Mouse (Mus musculus) limb, embryonic 12.5 days (tissue): ENCODE measurements around the gene Wdr41. TPM values are rescaled to one million over a fixed set of nuclear protein-coding genes. Genes with fewer than 3 reads are reported as not detected.
A peak's percentile ranks its signal among the peaks of the same experiment; 100 is the strongest.

Experiments used
- ATAC-seq: fragments of 200-750 bp; cut with Nextera tagmentation; 2 replicates; pipeline ENCODE4 v1.8.0; 2017; ENCODE audit warnings: low read depth, moderate TSS enrichment; ENCODE audit not compliant: insufficient number of reproducible peaks, insufficient read depth, low FRiP score, low TSS enrichment
- H3K27ac ChIP-seq: fragments of 300-500 bp; sonication (generic); 2 replicates; pipeline ENCODE4 v1.5.1; 2016; ENCODE audit warnings: mild to moderate bottlenecking, moderate library complexity
- H3K27me3 ChIP-seq: fragments of 300-500 bp; sonication (generic); 2 replicates; pipeline ENCODE4 v1.6.1; 2016; ENCODE audit warnings: mild to moderate bottlenecking, moderate library complexity
- H3K36me3 ChIP-seq: fragments of 300-500 bp; sonication (generic); 2 replicates; pipeline ENCODE4 v1.6.1; 2016; ENCODE audit warnings: mild to moderate bottlenecking, moderate library complexity
- H3K4me1 ChIP-seq: fragments of 300-500 bp; sonication (generic); replicated peaks from 2 replicates; pipeline ENCODE4 v1.6.1; 2016
- H3K4me2 ChIP-seq: fragments of 300-500 bp; sonication (generic); 2 replicates; pipeline ENCODE4 v1.6.1; 2016; ENCODE audit warnings: mild to moderate bottlenecking, moderate library complexity
- H3K4me3 ChIP-seq: fragments of 300-500 bp; sonication (generic); replicated peaks from 2 replicates; pipeline ENCODE4 v1.5.1; 2016; ENCODE audit warnings: mild to moderate bottlenecking
- H3K9ac ChIP-seq: fragments of 300-500 bp; sonication (generic); replicated peaks from 2 replicates; pipeline ENCODE4 v1.6.1; 2016; ENCODE audit warnings: mild to moderate bottlenecking, moderate library complexity
- H3K9me3 ChIP-seq: fragments of 300-500 bp; sonication (generic); 2 replicates; pipeline ENCODE4 v1.6.1; 2016; ENCODE audit warnings: mild to moderate bottlenecking, moderate library complexity
- WGBS: fragments of 180-500 bp; shearing (Covaris S2); methylation state at CpG from one replicate; pipeline ENCODE4 v1.1.7; 2016; 5-methylcytosine and 5-hydroxymethylcytosine counted together
- polyA plus RNA-seq: library from polyadenylated mRNA; unstranded; fragments of >200 nt; fragmentation: Nextera tagmentation; extraction: Ambion mirVana; gene quantifications from 2 replicates; pipeline ENCODE4 v1.2.1, GENCODE M21; 2016

The Wdr41 gene
- polyA plus RNA-seq, 1 experiment from 2014 or later: 21.5 TPM

DNA sequence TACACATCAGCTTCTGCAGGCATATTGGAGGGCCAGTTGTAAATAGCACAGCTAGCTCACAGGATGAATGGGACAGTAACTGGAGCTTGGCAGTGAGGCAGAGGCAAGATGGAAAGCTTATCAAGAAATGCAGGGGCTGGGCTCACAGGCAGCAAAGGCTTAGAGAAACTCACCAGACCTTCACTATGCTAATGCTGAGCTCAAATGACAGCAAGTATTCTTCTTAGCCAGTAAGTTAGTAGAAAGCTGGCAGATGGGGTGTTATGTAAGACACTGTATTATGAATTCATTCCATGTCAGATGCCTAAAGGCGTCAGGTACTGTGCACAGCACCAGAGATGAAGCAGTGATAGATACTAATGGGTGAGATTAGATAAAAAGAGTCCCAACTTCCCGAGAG is 58.6 kb downstream of the Wdr41 start:
- Histone ChIP-seq H3K27ac (no peak overlapping the region), H3K4me2 (no peak overlapping the region), H3K9me3 (no peaks in the 10 kb centered on the region), H3K36me3 (no peaks in the 10 kb centered on the region), H3K4me1 (peaks cover 5% of the 10 kb centered on the region; the same call in 1 of the 2 replicates), H3K4me3 (no peak overlapping the region), H3K9ac (no peak overlapping the region), H3K27me3 (no peaks in the 10 kb centered on the region)
- WGBS: 85% methylated on average over 2 of the region's 2 CpGs
- no peak for ATAC-seq

DNA sequence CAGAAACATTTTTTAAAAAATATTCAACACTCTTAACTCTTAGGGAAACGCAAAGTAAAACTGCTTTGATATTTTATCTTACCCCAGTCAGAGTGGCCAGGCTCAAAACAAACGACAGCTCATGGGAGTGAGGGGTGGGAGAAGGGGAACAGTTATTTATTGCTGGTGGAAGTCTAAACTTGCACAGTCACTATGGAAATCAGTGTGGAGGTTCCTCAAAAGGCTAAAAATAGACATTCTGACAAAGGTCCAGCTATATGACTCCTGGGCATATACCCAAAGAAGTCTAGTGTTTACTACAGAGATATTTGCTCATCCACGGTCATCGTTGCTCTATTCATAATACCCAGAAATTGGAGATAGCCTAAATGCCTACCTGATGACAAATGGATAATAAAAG is 62.1 kb downstream of the Wdr41 start:
- no peaks in the 10 kb centered on the region for H3K4me1 ChIP-seq

DNA sequence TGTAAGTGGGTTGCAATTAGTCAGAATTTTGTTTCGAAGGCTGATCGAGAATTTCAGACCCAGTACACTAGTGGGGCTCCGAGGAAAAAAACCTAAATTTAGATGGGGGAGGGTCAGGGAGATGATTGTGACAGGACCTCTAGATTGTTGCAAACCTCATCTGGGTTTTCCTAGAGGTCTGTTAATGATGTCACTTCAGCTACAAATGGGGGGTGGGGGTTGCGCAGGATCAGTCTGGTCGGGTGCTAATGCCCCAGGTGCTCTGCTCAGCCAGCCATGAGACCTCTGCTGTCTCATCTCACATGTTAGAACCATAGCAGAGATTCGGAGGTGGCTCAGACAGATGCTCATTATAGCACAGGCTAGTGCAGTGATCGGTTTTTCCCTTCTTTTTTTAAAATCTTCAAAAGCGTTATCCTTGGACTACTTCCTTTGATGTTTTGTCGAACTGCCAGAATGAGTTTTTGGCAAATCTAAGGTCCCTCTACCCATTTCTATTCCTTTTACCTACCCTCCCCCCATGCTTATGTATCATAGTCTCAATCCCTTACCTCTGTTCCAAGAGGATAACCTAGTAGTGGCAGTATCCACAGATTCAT is 64.1 kb downstream of the Wdr41 start:
- Histone ChIP-seq H3K4me1 (no peaks in the 10 kb centered on the region), H3K9me3 (no peaks in the 10 kb centered on the region), H3K4me3 (no peak overlapping the region), H3K27me3 (no peaks in the 10 kb centered on the region), H3K9ac (no peak overlapping the region), H3K27ac (no peak overlapping the region), H3K4me2 (no peak overlapping the region), H3K36me3 (no peaks in the 10 kb centered on the region)
- ATAC-seq: no peak
- WGBS: 75% methylated on average over 9 of the region's 9 CpGs

More for the DNA sequence above, 62.1 kb downstream of the Wdr41 start:
- Histone ChIP-seq H3K4me3 (no peak overlapping the region), H3K4me2 (no peak overlapping the region), H3K36me3 (no peaks in the 10 kb centered on the region), H3K27me3 (no peaks in the 10 kb centered on the region), H3K9ac (no peak overlapping the region), H3K27ac (no peak overlapping the region), H3K9me3 (no peaks in the 10 kb centered on the region)
- no peak for ATAC-seq
- WGBS: 77% methylated on average over 4 of the region's 4 CpGs

DNA sequence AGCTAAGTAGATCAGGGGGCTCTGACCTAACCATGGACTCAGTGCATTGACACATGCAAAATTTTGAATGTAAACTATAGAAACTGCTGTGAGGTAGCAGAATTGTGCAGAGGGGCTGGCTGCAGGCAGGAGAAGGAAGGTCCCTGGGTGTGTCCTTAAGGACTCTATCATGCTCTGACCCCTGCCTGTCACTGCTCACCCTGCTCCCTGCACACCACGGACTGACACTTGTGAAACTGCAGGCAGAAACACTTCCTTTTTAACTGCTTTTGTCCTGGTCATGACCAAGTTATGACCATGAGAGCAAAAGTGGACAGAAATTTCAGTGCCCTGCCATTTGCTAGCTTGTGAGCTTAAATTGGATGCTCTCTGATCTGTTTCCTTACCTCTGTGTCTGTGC is 68.0 kb downstream of the Wdr41 start:
- no peak overlapping the region for H3K4me2 ChIP-seq
- 40% methylated on average over 1 of the region's 1 CpGs for WGBS
- H3K9ac ChIP-seq: no peak overlapping the region
- H3K27ac ChIP-seq: no peak overlapping the region
- no peaks in the 10 kb centered on the region for H3K4me1 ChIP-seq
- no peaks in the 10 kb centered on the region for H3K9me3 ChIP-seq
- no peak for ATAC-seq
- H3K27me3 ChIP-seq: no peaks in the 10 kb centered on the region
- H3K36me3 ChIP-seq: no peaks in the 10 kb centered on the region
- H3K4me3 ChIP-seq: no peak overlapping the region

DNA sequence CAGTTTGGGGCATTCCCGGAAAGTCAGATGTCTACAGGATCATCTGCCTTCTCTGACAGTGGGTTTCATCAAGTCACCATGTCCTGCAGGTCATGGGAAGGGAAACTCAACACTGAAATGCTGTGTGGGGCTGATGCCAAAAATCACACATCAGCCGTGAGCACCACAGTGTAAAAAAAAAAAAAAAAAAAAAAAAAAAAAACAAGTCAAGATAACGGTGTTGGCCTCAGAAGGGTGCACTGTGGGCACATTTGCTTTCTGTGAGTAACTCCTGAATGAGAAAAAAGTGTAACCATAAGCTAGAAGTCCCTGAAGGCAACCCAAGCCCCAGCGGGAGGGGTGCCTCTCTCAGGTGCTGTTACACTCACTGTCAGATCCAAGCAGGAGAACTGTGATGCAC is 74.3 kb downstream of the Wdr41 start:
- Histone ChIP-seq H3K36me3 (no peaks in the 10 kb centered on the region), H3K9me3 (no peaks in the 10 kb centered on the region), H3K4me1 (peaks cover 3% of the 10 kb centered on the region), H3K27ac (no peak overlapping the region), H3K9ac (no peak overlapping the region), H3K4me3 (no peak overlapping the region), H3K27me3 (no peaks in the 10 kb centered on the region), H3K4me2 (no peak overlapping the region)
- ATAC-seq: no peak
- WGBS: 81% methylated on average over 4 of the region's 4 CpGs

DNA sequence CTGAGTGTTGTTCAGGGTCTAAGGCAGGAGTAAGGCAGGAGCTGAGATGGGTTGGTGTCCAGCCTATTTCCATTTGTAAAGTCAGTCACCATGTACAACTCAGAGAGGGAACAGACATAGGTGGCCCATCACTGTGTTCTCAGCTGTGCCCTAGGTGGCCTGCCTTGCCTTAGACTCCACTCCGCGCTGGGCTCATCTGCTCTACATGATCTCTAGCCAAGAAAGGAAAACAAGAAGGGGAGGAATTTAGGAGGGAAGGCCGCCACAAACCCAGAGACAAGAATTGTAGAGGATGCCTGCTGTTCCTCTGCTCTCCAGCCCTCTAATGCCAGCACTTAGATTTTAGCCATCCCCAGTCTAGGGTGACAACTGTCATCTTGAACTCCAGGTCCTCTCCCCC is 76.3 kb downstream of the Wdr41 start:
- 96% methylated on average over 3 of the region's 3 CpGs for WGBS
- Histone ChIP-seq H3K4me3 (no peak overlapping the region), H3K4me2 (no peak overlapping the region), H3K4me1 (peaks cover 18% of the 10 kb centered on the region), H3K27ac (no peak overlapping the region), H3K9me3 (no peaks in the 10 kb centered on the region), H3K9ac (no peak overlapping the region), H3K36me3 (no peaks in the 10 kb centered on the region), H3K27me3 (no peaks in the 10 kb centered on the region)
- no peak for ATAC-seq

DNA sequence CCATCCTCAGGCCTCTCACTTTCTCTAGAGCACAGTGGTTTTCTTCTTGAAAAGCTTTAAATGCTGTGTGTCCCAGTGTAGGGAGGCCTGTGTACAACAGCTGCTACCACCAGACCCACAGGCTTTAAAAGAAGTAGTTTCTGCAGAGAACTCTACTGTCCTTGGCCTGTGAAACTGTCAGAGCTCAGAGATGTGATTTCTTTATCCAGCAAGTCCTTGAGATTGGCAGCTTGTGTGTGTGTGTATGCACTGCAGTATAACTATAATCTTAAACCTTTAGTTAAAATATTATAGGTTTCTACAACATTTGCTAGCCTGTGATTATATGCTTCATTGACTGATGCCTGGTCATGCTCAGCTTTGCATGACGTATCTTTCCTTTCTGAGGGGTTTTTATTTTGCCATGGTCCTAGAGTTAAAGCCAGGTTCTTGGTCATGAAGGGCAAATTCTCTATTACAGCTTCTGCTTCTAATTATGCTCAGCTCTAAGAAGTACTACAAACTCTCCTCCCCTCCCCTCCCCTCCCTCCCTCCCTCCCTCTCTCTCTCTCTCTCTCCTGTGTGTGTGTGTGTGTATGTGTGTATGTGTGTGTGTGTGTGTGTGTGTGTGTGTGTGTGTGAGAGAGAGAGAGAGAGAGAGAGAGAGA is 79.7 kb downstream of the Wdr41 start:
- no peaks in the 10 kb centered on the region for H3K36me3 ChIP-seq
- no peak overlapping the region for H3K4me2 ChIP-seq
- ATAC-seq: peak; percentile 52; the same call in 1 of the 2 replicates
- peak overlapping the region; percentile 72 for H3K27ac ChIP-seq
- no peak overlapping the region for H3K4me3 ChIP-seq
- peaks cover 18% of the 10 kb centered on the region for H3K4me1 ChIP-seq
- H3K9me3 ChIP-seq: no peaks in the 10 kb centered on the region
- no peak overlapping the region for H3K9ac ChIP-seq
- WGBS: 14% methylated on average over 1 of the region's 1 CpGs
- no peaks in the 10 kb centered on the region for H3K27me3 ChIP-seq

DNA sequence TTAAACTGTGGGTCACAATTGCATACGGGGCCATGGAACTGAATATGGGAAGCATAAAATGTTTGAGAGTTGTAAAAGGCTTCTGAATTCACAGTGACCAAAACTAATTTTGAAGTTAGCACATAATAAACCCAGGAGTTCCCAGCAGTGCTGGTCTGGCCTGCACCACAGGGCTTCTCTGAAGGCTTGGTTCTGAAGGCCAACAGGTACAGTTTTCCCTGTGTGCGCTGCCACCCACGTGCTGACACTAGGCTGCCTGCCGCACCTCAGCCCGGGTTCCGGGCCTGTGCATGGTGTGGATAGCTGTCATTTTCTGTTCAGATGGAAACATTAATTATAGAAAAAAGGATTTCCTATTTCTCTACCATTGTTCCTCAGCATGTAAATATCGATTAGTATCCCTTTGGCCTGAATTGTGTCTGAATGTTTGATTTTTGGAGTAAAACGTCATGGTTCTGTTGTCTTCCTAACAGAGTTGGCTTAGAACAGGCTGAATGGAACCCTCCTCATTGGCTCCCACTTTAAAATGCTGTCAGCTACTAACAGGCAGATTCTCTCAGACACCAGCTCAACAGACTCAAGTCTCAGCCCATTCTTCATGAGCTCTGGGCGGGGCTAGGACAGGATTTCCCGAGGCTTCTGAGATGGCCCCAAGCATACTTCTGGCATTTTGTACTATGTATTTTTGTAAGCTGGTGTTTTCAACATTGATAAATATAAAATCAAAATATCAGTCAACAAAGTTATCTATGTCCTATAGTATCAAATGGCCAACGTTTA is 80.5 kb downstream of the Wdr41 start:
- H3K4me2 ChIP-seq: no peak overlapping the region
- H3K4me3 ChIP-seq: no peak overlapping the region
- 0 out of 2 replicates have a peak overlapping the region, but pooled peaks have one; percentile 23 for H3K9ac ChIP-seq
- H3K4me1 ChIP-seq: peaks cover 18% of the 10 kb centered on the region
- H3K27ac ChIP-seq: 0 out of 2 replicates have a peak overlapping the region, but pooled peaks have one; percentile 45
- no peaks in the 10 kb centered on the region for H3K36me3 ChIP-seq
- no peaks in the 10 kb centered on the region for H3K27me3 ChIP-seq
- 63% methylated on average over 11 of the region's 11 CpGs for WGBS
- ATAC-seq: no peak
- no peaks in the 10 kb centered on the region for H3K9me3 ChIP-seq

DNA sequence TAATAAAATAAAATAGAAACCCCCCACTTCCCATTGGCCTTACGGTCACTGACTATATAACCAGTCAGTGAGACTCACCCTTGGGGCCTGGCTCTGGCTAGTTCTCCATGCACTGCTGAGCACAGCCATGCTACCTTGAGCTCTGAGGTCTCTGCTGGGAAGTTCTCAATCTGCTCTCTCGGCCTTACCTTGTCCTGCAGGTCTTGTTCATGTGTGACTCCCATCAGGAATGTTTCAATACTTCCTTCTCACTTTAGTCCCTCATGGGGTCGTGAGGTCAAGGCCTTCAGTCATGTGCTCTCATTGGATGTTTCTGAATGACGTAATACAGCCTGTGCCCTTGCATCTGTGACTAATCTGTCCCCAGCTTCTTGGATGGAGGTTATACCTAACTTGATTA is 82.7 kb downstream of the Wdr41 start:
- Histone ChIP-seq H3K36me3 (no peaks in the 10 kb centered on the region), H3K9me3 (no peaks in the 10 kb centered on the region), H3K4me2 (no peak overlapping the region), H3K4me3 (no peak overlapping the region), H3K27me3 (no peaks in the 10 kb centered on the region), H3K9ac (no peak overlapping the region), H3K27ac (no peak overlapping the region), H3K4me1 (peaks cover 18% of the 10 kb centered on the region)
- no peak for ATAC-seq
- WGBS: 78% methylated on average over 4 of the region's 4 CpGs

DNA sequence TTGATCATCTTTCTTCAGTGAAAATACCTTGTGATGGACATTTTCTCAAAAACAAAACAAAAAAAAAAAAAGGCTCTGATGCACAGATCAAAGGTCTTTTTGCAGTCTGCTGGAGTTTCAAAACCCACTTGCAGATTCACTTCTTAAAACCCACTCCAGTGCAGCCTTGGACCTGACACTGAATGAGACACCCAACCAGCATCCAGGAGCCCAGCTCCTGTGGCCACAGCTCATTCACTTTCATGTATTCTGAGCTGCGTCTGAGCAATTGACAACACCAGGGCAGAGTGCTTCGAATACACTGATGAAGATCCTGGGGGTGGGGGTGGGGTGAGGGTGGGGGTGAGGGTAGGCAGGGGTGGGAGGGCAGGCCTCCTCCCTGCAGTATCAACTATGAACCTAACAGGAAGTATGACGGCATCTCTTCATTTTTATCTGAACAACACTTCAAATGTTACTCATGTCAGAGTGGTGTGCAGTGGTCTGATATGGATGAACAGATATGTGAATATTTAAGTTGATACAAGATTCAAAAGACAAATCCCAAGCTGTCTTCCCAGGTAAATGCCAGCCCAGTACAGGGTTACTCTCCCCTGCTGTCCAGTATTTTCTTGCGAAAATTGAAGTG is 87.4 kb downstream of the Wdr41 start:
- no peaks in the 10 kb centered on the region for H3K4me1 ChIP-seq
- 68% methylated on average over 4 of the region's 4 CpGs for whole genome bisulfite sequencing
- ATAC-seq: no peak
- H3K4me2 ChIP-seq: no peak overlapping the region
- no peak overlapping the region for H3K4me3 ChIP-seq
- H3K27ac ChIP-seq: no peak overlapping the region
- H3K27me3 ChIP-seq: no peaks in the 10 kb centered on the region
- H3K36me3 ChIP-seq: no peaks in the 10 kb centered on the region
- H3K9me3 ChIP-seq: no peaks in the 10 kb centered on the region
- no peak overlapping the region for H3K9ac ChIP-seq

DNA sequence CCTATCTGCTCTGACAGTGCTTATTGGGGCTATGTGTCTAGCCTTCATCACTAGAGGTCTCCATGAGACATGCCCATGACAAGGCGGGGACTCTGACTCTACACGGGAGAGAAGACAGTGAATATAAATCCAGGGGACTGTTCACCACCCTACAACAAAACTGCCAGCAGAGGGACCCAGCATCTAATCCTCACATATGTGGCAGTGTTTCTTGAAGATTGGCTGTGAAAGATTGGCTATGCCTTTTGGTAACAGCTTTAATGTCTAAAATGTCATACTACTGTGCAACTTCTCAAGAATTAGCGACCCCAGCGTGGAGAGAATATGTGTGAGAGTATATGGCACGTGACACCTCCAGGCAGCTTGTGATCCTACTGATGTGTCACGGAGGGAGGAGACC is 91.7 kb downstream of the Wdr41 start:
- Histone ChIP-seq H3K36me3 (no peaks in the 10 kb centered on the region), H3K27me3 (no peaks in the 10 kb centered on the region), H3K9me3 (no peaks in the 10 kb centered on the region), H3K9ac (no peak overlapping the region), H3K4me1 (no peaks in the 10 kb centered on the region), H3K4me2 (no peak overlapping the region), H3K4me3 (no peak overlapping the region), H3K27ac (no peak overlapping the region)
- ATAC-seq: no peak
- WGBS: 70% methylated on average over 6 of the region's 6 CpGs
